Mouse (Mus musculus): Measurements from ENCODE around the gene Aldh18a1.

DNA sequence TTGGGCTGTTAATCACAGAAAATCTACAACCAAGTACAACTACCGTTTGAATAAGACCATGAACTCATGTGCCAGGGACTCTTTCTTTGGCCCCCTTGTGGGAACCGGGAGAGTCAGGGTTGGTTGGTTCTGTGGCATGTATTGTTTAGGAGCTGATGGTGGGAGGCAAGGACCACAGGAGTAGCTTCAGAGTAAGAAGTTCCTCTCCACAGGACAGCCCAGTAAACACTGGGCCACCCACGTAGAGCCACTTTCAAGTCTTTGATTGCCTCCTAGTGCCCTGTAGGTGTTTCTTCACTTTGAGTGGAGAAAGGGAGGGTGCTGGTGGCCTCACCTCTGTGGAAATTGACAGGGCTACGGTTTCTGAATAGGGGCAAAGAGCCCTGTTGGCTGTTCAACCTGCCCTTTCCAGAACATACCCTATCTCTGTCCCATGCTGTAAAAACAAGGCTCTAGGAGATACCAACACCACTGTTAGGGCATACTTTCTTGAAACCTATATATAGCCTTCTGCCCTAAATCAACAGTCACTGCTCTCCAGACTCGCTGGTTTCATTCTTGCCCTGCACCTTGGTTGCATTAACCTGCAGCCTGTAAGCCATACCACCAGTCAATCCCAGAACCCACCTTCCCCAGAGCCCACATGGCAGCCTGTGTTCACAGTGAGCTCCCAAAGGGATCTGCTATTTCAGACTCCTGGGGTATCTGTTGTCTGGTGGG lies 39.3 kb downstream of the Aldh18a1 start:
- TF ChIP-seq CTCF (conservative IDR thresholded peaks at IDR 0.05; ENCODE audit: low read length) (no peak), NANOG (IDR thresholded peaks at IDR 0.05; ENCODE audit: borderline replicate concordance, low read length) (peak; percentile 27; the same call in 1 of the 2 replicates), POU5F1 (IDR thresholded peaks at IDR 0.05; ENCODE audit: borderline replicate concordance, low read length) (no peak)

Data from E14TG2a.4 (cell line).